Mouse (Mus musculus) frontal cortex, adult 2 months (tissue): ENCODE measurements around the gene Samd3. TPM values are rescaled to one million over a fixed set of nuclear protein-coding genes. Genes with fewer than 3 reads are reported as not detected.

Experiments used
- DNase-seq, 2 experiments: peaks; one replicate each; pipeline ENCODE4 v3.0.0; 2022; ENCODE audit warnings: low spot score in 1 of 2; ENCODE audit errors: extremely low spot score in 1 of 2
- polyA plus RNA-seq: library from polyadenylated mRNA; depleted of rRNA; stranded (reverse); fragments of >200 nt; gene quantifications from 2 replicates; pipeline ENCODE4 v1.2.3, GENCODE M21; 2012; rRNA removed

Gene Samd3
- polyA plus RNA-seq, 1 experiment, result 3.2 TPM

DNA sequence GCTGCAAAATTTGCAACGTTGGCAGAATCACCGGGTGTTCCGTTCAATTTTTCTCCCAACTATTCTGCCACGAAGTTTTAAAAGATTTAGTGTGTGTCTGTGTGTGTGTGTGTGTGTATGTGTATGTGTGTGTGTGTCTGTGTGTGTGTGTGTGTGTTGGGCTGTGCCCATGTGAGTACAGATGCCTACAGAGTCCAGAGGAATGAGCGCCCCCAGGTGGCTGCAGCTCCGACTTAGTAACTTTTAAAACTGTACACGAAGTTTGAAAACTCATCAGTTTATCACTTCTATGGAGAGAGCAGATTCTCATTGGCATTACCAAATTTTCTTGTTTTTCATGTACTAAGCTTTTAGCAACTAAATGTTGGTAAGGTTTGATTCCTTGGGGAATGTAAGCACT, 68.1 kb downstream of the Samd3 start:
- no peak for DNase-seq

DNA sequence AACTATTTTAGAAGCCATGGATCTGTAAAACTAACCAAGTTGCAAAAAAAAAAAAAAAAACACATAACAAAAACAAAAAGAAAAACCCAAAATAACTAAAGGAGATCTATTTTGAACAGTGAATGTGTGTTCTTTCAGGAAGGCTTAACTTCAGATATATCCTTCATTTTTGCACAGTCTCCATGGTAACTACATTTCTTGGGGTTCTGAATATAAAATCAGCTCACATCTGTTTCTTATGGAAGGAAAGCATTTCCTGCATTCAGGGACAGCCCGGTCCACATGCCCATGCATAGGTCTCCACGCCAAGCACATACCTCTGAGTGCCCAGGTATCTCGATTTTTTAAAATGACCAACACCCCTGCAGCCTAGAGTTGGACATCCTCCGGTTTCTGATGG, 72.8 kb downstream of the Samd3 start:
- peak in 1 of 2 experiments; percentile 43 for DNase-seq

DNA sequence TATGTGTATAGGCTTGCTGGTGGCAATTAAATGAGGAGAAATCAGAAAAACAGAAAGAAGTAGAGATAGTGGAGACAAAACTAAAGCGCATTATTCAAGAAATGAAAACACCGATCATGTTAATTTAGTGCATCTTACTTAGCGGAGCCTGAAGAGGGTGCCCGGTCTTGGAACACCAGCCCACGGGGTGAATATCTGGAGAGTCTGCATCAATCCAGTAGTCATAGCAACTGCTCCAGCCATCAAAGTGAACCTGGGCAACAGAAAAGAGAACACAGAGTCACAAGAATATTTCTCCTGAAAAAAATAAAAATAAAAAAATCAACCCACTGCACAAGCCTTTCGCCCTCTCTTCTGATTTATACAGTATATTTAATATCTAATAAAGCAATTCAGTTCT, 74.0 kb downstream of the Samd3 start:
- DNase-seq, result no peak

DNA sequence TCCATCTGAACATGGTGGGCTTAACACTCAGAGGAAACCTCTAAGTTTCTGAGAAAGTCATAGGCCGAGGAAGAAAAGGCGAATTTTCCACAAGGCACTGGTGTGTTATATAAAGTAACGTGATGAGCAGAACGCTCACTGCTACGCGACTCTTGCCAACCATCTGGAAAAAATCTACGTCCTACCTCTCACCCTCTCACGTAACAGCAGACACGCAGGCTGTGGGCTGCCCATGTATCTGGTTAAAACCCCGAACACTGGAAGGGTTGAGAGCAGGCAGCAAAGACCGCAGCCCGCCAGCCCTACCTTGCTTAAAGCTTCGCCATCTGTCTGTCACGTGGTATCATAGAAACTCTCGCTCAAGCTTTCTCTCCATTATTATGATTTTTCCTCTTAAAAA, 84.8 kb downstream of the Samd3 start:
- DNase-seq, result peak in 1 of 2 experiments; percentile 64

DNA sequence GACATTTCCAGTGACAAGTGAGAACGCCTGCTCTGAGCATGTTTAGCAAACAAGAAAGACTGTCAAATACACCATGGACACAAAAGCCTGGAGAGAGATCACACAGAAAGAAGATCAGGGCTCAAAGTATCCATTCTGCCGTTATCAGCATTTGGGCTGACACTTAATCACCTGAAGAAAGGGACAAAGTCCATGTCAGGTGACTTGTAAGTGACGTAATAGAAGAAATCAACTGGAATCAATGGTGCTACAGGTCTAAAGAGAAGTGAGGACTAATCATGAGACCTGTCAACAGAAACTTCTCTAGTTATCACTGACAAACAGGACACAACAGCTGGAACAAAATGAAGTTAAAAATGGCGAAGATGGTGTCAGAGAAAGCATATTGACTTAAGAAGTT, 91.2 kb downstream of the Samd3 start:
- DNase-seq, result no peak

Other genes with a start within 250 kb of the Samd3 start
- gene Gm9767, start 151.5 kb upstream of the Samd3 start, polyA plus RNA-seq, result 0.24 and 0.44 TPM in 2 replicates
- 7.3 TPM in 2 replicates for gene Tmem200a, start 150.7 kb upstream of the Samd3 start, polyA plus RNA-seq
- gene L3mbtl3, start 146.3 kb downstream of the Samd3 start, polyA plus RNA-seq, result 15.4 and 15.7 TPM in 2 replicates